Mouse (Mus musculus) thymus, adult 2 months (tissue): ENCODE measurements around the gene Pbdc1.

Source experiments
- CTCF ChIP-seq: fragments of 200-500 bp; IDR thresholded peaks from 2 replicates; pipeline ENCODE4 v1.5.1; 2012; ENCODE audit warnings: mild to moderate bottlenecking, control low read depth, low read length, moderate library complexity, borderline replicate concordance; ENCODE audit not compliant: control insufficient read depth, poor library complexity, insufficient read depth; ENCODE audit errors: extremely low read depth
- POLR2A ChIP-seq: fragments of 200-500 bp; IDR thresholded peaks from 2 replicates; pipeline ENCODE4 v1.6.1; 2012; ENCODE audit warnings: mild to moderate bottlenecking, low read length, control low read depth, moderate library complexity; ENCODE audit not compliant: control insufficient read depth, poor library complexity, insufficient read depth; ENCODE audit errors: extremely low read depth

DNA sequence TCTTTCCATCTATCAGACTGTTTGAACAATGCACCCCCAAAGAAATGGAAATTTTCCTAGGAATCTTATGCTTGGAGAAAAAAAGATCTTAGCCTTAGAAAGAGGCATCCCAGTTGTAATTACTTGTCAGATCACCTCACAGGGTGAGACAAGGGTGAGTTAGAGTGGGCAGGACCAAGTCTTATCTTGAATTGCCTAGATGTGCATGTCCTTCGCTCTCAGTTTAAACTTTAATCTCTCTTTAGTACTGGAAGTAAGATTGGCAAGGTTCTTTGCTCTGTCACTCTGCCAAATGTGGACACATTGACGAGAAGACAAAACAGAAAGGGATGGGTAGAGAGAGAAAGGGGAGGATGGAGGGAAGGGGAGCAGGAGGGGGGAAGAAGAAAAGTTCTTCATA, 35.4 kb downstream of the Pbdc1 start:
- TF ChIP-seq POLR2A = no peak
- no peak for TF ChIP-seq CTCF
